Mouse (Mus musculus): Measurements from ENCODE around the gene Vmn1r131. TPM values are rescaled to one million over a fixed set of nuclear protein-coding genes. Genes with fewer than 3 reads are reported as not detected.
"Not testable (repeated sequence)": the region's sequence is repeated elsewhere in the genome, so short reads cannot be mapped to it uniquely, and the experiment has no call there.

The Vmn1r131 gene
- total RNA-seq (2014; rRNA removed) (not detected in 2 replicates), polyA plus RNA-seq (2015; fragmentation: Nextera tagmentation; extraction: Ambion mirVana) (not detected in 2 replicates)

DNA sequence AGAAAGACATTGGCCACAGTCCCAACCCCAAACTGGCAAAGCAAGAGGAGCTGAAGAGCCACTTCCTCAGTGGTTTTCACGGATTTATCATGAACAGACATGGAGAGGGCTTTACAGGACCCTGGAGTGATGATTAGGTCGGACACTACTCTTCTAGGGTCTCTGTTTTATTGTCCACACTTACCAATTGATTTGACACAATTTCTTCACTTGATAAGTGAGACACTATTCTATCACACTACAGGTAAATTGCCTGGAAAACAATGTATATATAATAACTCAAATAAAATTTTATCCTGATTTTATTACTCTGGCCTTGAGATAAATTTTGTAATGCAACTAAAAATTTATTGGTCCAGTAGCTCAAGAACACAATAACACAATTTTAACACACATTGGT, at the start of gene Vmn1r131:
TSS of gene Vmn1r131 (minus strand) at position 101 of the 400 bp plus-strand sequence.
- not testable (repeated sequence) for H3K9ac ChIP-seq; DNase-seq; H3K36me3 ChIP-seq (ENCODE audit: insufficient read depth); H3K9me3 ChIP-seq (ENCODE audit: low read length); H3K4me1 ChIP-seq (ENCODE audit: insufficient read depth); ATAC-seq; H3K4me2 ChIP-seq (ENCODE audit: low read depth); H3K27ac ChIP-seq (ENCODE audit: low read depth, low read length); H3K4me3 ChIP-seq (ENCODE audit: low read depth, low read length); H3K27me3 ChIP-seq (ENCODE audit: insufficient read depth, low read length)
- no CpG with 5 or more reads among the region's 2 CpGs for WGBS

DNA sequence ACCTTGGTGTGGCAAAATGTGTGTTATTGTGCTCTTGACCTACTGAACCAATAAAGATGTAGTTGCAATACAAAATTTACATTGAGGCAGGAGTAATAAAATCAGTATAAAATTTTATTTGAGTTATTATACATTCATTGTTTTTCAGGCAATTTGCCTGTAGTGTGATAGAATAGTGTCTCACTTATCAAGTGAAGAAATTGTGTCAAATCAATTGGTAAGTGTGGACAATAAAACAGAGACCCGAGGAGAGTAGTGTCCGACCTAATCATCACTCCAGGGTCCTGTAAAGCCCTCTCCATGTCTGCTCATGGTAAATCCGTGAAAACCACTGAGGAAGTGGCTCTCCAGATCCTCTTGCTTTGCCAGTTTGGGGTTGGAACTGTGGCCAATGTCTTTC, 34.4 kb downstream of the Vmn1r131 start, which contains the start of gene Vmn1r130:
TSS of gene Vmn1r130 (plus strand) at position 301 of the 400 bp plus-strand sequence.
- not testable (repeated sequence) for H3K4me1 ChIP-seq (ENCODE audit: insufficient read depth); H3K27ac ChIP-seq (ENCODE audit: low read depth, low read length); H3K27me3 ChIP-seq (ENCODE audit: insufficient read depth, low read length); H3K36me3 ChIP-seq (ENCODE audit: insufficient read depth); H3K9me3 ChIP-seq (ENCODE audit: low read length); H3K4me3 ChIP-seq (ENCODE audit: low read depth, low read length); H3K4me2 ChIP-seq (ENCODE audit: low read depth); DNase-seq; ATAC-seq; H3K9ac ChIP-seq
- WGBS = no CpG with 5 or more reads among the region's 3 CpGs

Other genes with a start within 250 kb of the Vmn1r131 start
- gene Vmn1r126, start 244.6 kb downstream of the Vmn1r131 start, total RNA-seq (2014; rRNA removed) = not detected in 2 replicates
- gene Vmn1r126, start 244.6 kb downstream of the Vmn1r131 start, polyA plus RNA-seq (2015; fragmentation: Nextera tagmentation; extraction: Ambion mirVana) = not detected in 2 replicates
- not detected in 2 replicates for gene Vmn1r127, start 226.2 kb downstream of the Vmn1r131 start, total RNA-seq (2014; rRNA removed)
- not detected in 2 replicates for gene Vmn1r127, start 226.2 kb downstream of the Vmn1r131 start, polyA plus RNA-seq (2015; fragmentation: Nextera tagmentation; extraction: Ambion mirVana)
- gene Vmn1r128, start 196.7 kb downstream of the Vmn1r131 start, total RNA-seq (2014; rRNA removed) = not detected in 2 replicates
- not detected in 2 replicates for gene Vmn1r128, start 196.7 kb downstream of the Vmn1r131 start, polyA plus RNA-seq (2015; fragmentation: Nextera tagmentation; extraction: Ambion mirVana)
- not detected in 2 replicates for gene Vmn1r129, start 184.8 kb downstream of the Vmn1r131 start, total RNA-seq (2014; rRNA removed)
- gene Vmn1r129, start 184.8 kb downstream of the Vmn1r131 start, polyA plus RNA-seq (2015; fragmentation: Nextera tagmentation; extraction: Ambion mirVana) = not detected in 2 replicates
- not detected in 2 replicates for gene Gm6882, start 113.3 kb downstream of the Vmn1r131 start, total RNA-seq (2014; rRNA removed)
- gene Gm6882, start 113.3 kb downstream of the Vmn1r131 start, polyA plus RNA-seq (2015; fragmentation: Nextera tagmentation; extraction: Ambion mirVana) = not detected in 2 replicates
- gene Vmn1r130, start 34.3 kb downstream of the Vmn1r131 start, total RNA-seq (2014; rRNA removed) = not detected in 2 replicates
- not detected in 2 replicates for gene Vmn1r130, start 34.3 kb downstream of the Vmn1r131 start, polyA plus RNA-seq (2015; fragmentation: Nextera tagmentation; extraction: Ambion mirVana)
- not detected in 2 replicates for gene Vmn1r132, start 68.0 kb upstream of the Vmn1r131 start, total RNA-seq (2014; rRNA removed)
- not detected in 2 replicates for gene Vmn1r132, start 68.0 kb upstream of the Vmn1r131 start, polyA plus RNA-seq (2015; fragmentation: Nextera tagmentation; extraction: Ambion mirVana)
- gene Gm4175, start 215.4 kb upstream of the Vmn1r131 start, total RNA-seq (2014; rRNA removed) = not detected in 2 replicates
- gene Gm4175, start 215.4 kb upstream of the Vmn1r131 start, polyA plus RNA-seq (2015; fragmentation: Nextera tagmentation; extraction: Ambion mirVana) = not detected in 2 replicates

Measured in forebrain, postnatal 0 days (tissue).